Mouse (Mus musculus): ENCODE data around the gene Avp.

Gene Avp

DNA sequence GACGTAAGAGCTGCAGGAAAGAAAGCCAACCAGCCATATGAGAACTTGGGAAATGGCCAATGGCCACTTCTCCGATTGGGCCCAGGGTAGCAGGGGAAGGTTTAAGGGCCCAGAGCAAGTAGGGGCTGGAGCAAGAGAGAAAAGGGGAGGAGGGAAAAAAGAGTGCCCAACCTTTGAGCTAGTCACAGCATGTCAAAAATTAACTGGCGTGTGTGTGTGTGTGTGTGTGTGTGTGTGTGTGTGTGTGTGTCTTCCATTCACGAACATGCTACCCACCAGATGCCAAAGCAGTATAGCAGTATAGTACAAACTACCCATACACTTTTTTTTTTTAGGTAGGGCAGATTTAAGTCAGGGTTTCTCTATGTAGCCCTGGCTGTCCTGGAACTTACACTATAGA lies 13.4 kb downstream of the Avp start:
- no peak for DNase-seq

- DNase-seq, result peak; percentile 51
These were observed 17.4 kb downstream of the Avp start for GRCm38 (mm10) chr2:130564983-130565382.

- DNase-seq, result no peak
These were observed 18.3 kb downstream of the Avp start for GRCm38 (mm10) chr2:130564063-130564462.

- peak; percentile 96 for DNase-seq
These were observed 18.9 kb downstream of the Avp start, which contains the start of gene Mrps26 for GRCm38 (mm10) chr2:130563212-130564055. Gene Mrps26 (plus strand): TSS chr2:130563742.

DNA sequence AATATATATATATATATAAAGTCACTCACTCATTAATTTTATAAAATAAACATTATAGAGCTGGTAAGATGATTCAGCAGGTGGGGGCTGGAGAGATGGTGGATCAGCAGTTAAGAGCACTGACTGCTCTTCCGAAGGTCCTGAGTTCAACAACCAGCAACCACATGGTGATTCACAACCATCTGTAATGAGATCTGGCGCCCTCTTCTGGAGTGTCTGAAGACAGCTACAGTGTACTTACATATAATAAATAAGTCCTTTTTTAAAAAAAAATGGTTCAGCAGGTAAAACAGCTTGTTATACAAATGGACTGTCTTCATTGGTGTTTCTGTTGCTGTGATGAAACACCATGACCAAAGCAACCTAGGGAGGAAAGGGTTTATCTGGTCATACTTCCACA lies 24.3 kb downstream of the Avp start:
- DNase-seq, result no peak

DNA sequence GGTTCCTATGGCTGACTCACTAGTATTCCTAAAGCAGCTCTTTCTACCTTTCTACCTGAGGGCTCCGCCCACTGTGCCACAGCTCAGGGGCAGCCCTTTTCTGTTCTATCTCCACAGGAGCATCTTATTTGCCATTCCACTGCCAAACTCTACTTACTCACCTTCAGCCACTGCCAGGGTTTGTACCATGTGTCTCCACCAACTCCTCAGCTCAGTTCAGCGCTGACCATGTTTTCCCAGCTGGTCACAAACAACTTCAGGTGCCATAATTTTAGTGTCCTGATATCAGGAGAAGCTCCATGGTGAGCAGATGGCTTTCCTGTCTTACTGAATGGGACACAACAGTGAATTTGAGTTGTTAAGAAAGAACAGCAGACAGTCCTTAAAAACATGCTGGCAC lies 24.9 kb downstream of the Avp start:
- DNase-seq, result no peak

- DNase-seq, result no peak
These were observed 26.1 kb downstream of the Avp start for GRCm38 (mm10) chr2:130556292-130556691.

GRCm38 (mm10) chr2:130554841-130555240 lies 27.5 kb downstream of the Avp start:
- no peak for DNase-seq

DNA sequence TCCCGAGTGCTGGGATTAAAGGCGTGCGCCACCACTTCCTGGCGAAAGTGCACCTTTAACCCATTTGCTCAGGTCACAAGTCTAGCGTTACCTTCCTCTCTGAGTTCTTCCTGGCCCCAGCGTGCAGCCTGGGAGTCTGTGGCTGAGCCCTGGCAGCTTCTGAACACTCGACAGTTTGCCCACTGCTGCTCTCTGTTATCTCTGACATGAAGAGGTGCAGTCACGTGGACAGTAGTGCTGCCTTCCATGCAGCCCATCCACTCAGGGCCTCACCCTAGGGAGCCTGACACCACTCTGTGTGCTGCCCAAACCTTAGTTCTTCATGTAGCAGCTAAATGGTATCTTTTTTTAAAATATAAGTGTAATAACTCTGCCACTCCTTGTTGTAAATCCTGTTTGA lies 35.4 kb downstream of the Avp start:
- no peak for DNase-seq

DNA sequence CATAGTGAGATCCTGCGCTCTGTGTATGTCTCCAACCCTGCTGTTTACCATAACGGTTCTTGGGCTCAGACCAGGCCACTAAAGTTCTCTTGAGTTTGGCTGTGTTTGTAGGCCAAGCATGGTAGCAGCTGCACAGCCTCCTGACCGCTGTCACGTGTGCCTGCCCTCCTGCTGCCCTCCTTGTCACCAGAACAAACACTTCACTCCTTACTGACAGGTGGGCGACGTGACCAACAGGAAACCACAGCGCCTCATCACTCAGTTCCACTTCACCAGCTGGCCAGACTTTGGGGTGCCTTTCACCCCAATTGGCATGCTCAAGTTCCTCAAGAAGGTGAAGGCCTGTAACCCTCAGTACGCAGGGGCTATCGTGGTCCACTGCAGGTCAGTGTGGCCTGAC lies 42.1 kb downstream of the Avp start:
- DNase-seq, result no peak

- no peak for DNase-seq
These were observed 43.3 kb downstream of the Avp start for GRCm38 (mm10) chr2:130538876-130539546.

GRCm38 (mm10) chr2:130536890-130537289 lies 45.5 kb downstream of the Avp start:
- DNase-seq, result no peak

- DNase-seq, result no peak
These were observed 47.3 kb downstream of the Avp start for GRCm38 (mm10) chr2:130535017-130535416.

DNA sequence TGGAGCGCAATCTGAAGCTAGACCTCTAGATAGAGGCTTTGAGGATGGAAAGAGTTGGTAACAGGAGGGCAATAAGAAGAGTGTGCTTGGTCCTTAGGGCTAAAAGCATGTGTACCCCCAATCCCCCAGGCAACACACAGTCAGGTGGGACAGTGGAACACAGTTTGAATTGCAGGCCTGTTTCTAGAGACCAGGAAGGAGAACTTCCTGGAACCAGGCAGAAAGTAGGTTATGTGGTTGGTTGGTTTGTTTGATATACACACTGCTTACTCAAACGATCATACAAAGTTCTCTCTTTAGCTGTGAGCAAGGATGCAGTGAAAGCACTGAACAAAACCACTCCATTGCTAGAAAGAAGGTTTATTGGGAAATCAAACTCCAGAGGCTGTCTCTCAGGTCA lies 50.2 kb downstream of the Avp start:
- DNase-seq, result no peak
